Mouse (Mus musculus): ENCODE data around the gene Cep70.

DNA sequence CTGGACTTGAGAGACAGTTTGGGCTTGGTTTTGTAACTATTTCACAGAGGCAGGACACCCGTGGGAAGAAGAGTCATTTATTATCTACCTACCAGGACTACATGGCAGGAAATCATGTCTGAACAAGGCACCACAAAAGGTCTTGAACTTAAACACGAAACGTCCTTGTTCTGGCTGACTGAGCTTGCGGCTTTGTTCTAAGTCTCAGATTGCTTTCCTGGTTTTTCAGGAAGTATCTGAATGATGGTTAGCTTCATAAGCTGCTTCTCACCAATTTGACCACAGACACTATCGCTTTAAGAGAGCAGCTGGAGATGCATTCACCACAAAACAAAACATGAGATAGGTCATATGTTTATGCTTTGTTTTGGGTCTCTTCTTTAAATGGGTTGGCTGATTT is 2.6 kb upstream of the Cep70 start:
- TF ChIP-seq POLR2A (IDR thresholded peaks at IDR 0.05; ENCODE audit: borderline replicate concordance, insufficient read depth, low read length) (no peak), CTCF (IDR thresholded peaks at IDR 0.05; ENCODE audit: borderline replicate concordance, insufficient read depth, low read depth, low read length) (no peak)
